Mouse (Mus musculus): ENCODE measurements around the gene Aldh2. TPM values are rescaled to one million over a fixed set of nuclear protein-coding genes. Genes with fewer than 3 reads are reported as not detected.
A peak's percentile ranks its signal among the peaks of the same experiment; 100 is the strongest.
"Not testable (repeated sequence)": the region's sequence is repeated elsewhere in the genome, so short reads cannot be mapped to it uniquely, and the experiment has no call there.

Gene Aldh2
- total and polyA plus RNA-seq, 2 experiments = 1,488 to 4,351 TPM

DNA sequence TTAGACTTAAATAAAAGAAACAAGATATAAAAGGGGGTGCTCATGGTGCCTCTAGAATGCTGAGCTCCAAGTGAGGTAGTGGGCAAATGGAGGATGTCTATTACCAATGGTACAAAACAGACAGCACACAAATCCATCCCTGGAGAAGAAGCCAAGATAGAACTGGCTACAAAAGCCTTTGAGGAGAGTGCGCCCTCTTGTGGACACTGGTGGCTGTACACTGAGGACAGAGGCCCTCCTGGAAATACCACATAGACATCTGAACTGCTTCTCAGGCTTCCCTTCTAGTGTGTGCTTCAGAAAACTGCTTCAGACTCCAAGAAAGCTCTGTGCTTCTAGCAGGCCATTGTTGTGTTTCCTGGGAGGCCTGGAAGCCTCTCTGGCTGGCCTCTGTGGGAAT lies 34.2 kb upstream of the Aldh2 start:
- no peak overlapping the region for H3K9ac ChIP-seq (ENCODE audit: low read depth, low read length)
- WGBS = 0% methylated on average over 1 of the region's 1 CpGs
- no peak overlapping the region for H3K4me3 ChIP-seq (ENCODE audit: insufficient read depth, low read depth, low read length)
- H3K36me3 ChIP-seq (ENCODE audit: control insufficient read depth, insufficient read depth, low read length) = peaks cover 2% of the 10 kb centered on the region; the same call in 1 of the 2 replicates
- no peak for TF ChIP-seq POLR2A (IDR thresholded peaks at IDR 0.05; ENCODE audit: extremely low read depth, insufficient read depth, low read length)
- peak; percentile 79 for TF ChIP-seq CTCF (IDR thresholded peaks at IDR 0.05; ENCODE audit: low read depth, low read length)
- no peaks in the 10 kb centered on the region for H3K4me1 ChIP-seq (ENCODE audit: control insufficient read depth, insufficient read depth, low read length)
- no peaks in the 10 kb centered on the region for H3K79me2 ChIP-seq (ENCODE audit: control insufficient read depth, insufficient read depth, low read length)
- peak; percentile 35 for DNase-seq (ENCODE audit: extremely low read depth, low read depth, low spot score)
- H3K27ac ChIP-seq (replicated peaks; ENCODE audit: insufficient read depth, low read depth, low read length) = no peak overlapping the region
- no peaks in the 10 kb centered on the region for H3K27me3 ChIP-seq (ENCODE audit: control insufficient read depth, insufficient read depth, low read length)

DNA sequence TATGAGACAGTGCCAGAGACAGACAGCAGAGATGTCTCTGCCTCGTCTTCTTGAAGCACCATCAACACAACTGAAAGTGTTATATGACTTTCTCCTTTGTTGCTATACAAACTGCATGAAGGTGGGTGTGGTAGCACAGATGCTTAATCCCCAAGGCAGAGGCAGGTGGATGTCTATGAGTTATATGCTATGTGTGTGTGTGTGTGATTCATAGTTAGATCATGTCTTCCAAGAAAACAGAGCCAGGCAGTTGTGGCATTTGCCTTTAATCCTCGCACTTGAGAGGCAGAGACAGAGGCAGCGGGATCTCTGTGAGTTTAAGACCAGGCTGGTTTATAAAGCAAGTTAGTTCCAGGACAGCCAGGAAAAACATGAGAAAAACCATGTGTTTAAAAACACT lies 29.6 kb upstream of the Aldh2 start:
- no peak for DNase-seq (ENCODE audit: extremely low read depth, low read depth, low spot score)
- no peaks in the 10 kb centered on the region for H3K27me3 ChIP-seq (ENCODE audit: control insufficient read depth, insufficient read depth, low read length)
- TF ChIP-seq POLR2A (IDR thresholded peaks at IDR 0.05; ENCODE audit: extremely low read depth, insufficient read depth, low read length) = no peak
- no peak overlapping the region for H3K9ac ChIP-seq (ENCODE audit: low read depth, low read length)
- no peak overlapping the region for H3K27ac ChIP-seq (replicated peaks; ENCODE audit: insufficient read depth, low read depth, low read length)
- H3K79me2 ChIP-seq (ENCODE audit: control insufficient read depth, insufficient read depth, low read length) = no peaks in the 10 kb centered on the region; the same call in 1 of the 2 replicates
- H3K36me3 ChIP-seq (ENCODE audit: control insufficient read depth, insufficient read depth, low read length) = no peaks in the 10 kb centered on the region
- 93% methylated on average over 3 of the region's 3 CpGs for WGBS
- H3K4me3 ChIP-seq (ENCODE audit: insufficient read depth, low read depth, low read length) = no peak overlapping the region
- no peaks in the 10 kb centered on the region for H3K4me1 ChIP-seq (ENCODE audit: control insufficient read depth, insufficient read depth, low read length)

DNA sequence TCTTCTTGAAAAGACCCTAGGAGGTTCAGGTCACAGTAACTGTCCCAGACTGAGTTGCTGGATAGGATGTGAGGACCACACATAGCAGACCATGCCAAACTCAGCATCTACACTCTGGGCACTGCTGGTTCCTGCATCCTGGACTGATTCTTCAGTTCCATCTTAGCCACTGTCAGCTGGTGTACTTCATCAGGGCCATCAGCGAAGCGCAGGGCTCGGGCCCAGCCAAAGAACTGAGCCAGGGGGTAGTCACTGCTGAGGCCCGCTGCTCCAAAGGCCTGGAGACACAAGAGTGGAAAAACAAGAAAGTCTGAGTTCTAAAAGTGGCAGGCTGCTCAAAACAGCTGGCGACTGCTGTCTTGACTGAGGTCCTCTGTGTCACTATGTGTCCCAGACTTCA lies 27.5 kb upstream of the Aldh2 start:
- WGBS = 97% methylated on average over 5 of the region's 5 CpGs
- no peak overlapping the region for H3K4me3 ChIP-seq (ENCODE audit: insufficient read depth, low read depth, low read length)

DNA sequence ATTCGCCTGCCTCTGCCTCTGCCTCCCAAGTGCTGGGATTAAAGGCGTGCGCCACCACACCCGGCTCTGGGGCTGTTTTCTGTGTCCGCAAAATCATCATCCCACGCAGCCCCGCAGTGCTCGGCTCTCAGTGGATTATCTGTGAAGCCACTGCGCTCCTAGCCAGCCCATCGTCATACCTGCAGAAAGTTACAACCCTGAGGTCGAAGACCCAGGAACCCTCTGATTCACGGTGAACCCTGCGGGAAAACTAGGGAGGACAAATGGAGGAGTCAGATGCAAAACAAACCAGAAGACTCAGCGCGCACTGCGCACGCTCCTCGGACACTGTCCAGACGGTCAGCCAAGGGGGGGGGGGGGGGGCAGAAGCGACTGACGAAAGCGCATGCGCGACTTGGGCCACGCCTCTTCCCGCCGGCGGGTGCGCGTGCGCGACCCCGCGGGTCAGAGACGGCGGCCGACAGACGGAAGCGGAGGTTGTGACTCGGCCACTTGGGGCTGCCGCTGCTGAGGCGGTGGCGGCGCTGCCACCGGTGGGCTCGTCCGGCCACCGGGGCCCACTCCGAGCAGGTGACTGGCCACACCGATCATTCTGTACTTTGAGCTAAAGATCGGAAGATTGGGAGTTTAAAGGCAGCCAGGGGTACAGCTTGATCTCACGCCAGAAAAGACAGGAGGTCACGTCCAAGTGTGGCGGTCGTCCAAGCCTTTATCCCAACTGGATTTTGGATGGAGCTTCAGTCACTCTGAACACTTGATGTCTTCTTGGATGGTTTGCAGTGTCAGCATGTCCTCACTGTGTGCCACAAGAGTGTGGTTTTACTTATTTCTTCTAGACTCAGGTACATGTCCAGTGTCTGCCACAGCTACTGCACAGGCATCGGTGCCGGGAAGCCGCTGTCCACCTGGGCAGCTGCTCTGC lies 25.2 kb upstream of the Aldh2 start, which contains the start of gene Acad12:
TSS of gene Acad12 (minus strand) at position 347 of the 922 bp plus-strand sequence.
- Histone ChIP-seq H3K27me3 (ENCODE audit: control insufficient read depth, insufficient read depth, low read length) (no peaks in the 10 kb centered on the region), H3K9ac (ENCODE audit: low read depth, low read length) (peak within 1 kb of the TSS; percentile 89), H3K36me3 (ENCODE audit: control insufficient read depth, insufficient read depth, low read length) (no peaks in the 10 kb centered on the region), H3K4me1 (ENCODE audit: control insufficient read depth, insufficient read depth, low read length) (no peaks in the 10 kb centered on the region), H3K79me2 (ENCODE audit: control insufficient read depth, insufficient read depth, low read length) (no peaks in the 10 kb centered on the region; the same call in 1 of the 2 replicates), H3K4me3 (ENCODE audit: insufficient read depth, low read depth, low read length) (peak within 1 kb of the TSS; percentile 79), H3K27ac (replicated peaks; ENCODE audit: insufficient read depth, low read depth, low read length) (peak within 1 kb of the TSS; percentile 90)
- TF ChIP-seq CTCF (IDR thresholded peaks at IDR 0.05; ENCODE audit: low read depth, low read length) (peak; percentile 14; the same call in 1 of the 2 replicates), POLR2A (IDR thresholded peaks at IDR 0.05; ENCODE audit: extremely low read depth, insufficient read depth, low read length) (peak; percentile 95)
- WGBS = under 1% methylated on average over 49 of the region's 58 CpGs
- peak; percentile 88 for DNase-seq (ENCODE audit: extremely low read depth, low read depth, low spot score)

More for the DNA sequence above, 27.5 kb upstream of the Aldh2 start:
- H3K79me2 ChIP-seq (ENCODE audit: control insufficient read depth, insufficient read depth, low read length) = no peaks in the 10 kb centered on the region; the same call in 1 of the 2 replicates
- H3K9ac ChIP-seq (ENCODE audit: low read depth, low read length) = no peak overlapping the region
- DNase-seq (ENCODE audit: extremely low read depth, low read depth, low spot score) = no peak
- no peaks in the 10 kb centered on the region for H3K36me3 ChIP-seq (ENCODE audit: control insufficient read depth, insufficient read depth, low read length)
- no peaks in the 10 kb centered on the region for H3K4me1 ChIP-seq (ENCODE audit: control insufficient read depth, insufficient read depth, low read length)
- H3K27me3 ChIP-seq (ENCODE audit: control insufficient read depth, insufficient read depth, low read length) = no peaks in the 10 kb centered on the region
- no peak for TF ChIP-seq CTCF (IDR thresholded peaks at IDR 0.05; ENCODE audit: low read depth, low read length)
- TF ChIP-seq POLR2A (IDR thresholded peaks at IDR 0.05; ENCODE audit: extremely low read depth, insufficient read depth, low read length) = no peak
- no peak overlapping the region for H3K27ac ChIP-seq (replicated peaks; ENCODE audit: insufficient read depth, low read depth, low read length)

DNA sequence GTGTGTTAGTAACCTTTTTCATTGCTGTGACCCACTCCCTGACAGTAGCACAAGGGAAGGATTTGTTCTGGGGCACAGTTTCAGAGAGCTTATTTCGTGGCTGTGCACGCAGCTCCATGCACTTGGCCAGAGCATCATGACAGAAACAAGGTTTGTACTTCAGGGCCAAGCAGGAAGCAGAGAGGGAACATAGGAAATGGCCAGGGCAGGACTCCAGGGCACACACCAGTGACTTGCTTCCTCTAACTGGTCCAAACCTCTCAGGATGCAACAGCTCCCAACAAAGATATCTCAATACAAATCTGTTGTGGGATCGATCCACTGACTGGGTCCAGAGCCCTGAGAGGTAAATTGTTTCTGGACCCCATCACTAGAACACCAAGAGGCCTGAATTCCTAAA lies 21.3 kb upstream of the Aldh2 start:
- H3K4me1 ChIP-seq (ENCODE audit: control insufficient read depth, insufficient read depth, low read length); H3K36me3 ChIP-seq (ENCODE audit: control insufficient read depth, insufficient read depth, low read length); H3K79me2 ChIP-seq (ENCODE audit: control insufficient read depth, insufficient read depth, low read length); H3K27ac ChIP-seq (replicated peaks; ENCODE audit: insufficient read depth, low read depth, low read length); H3K9ac ChIP-seq (ENCODE audit: low read depth, low read length); H3K4me3 ChIP-seq (ENCODE audit: insufficient read depth, low read depth, low read length); H3K27me3 ChIP-seq (ENCODE audit: control insufficient read depth, insufficient read depth, low read length); DNase-seq (ENCODE audit: extremely low read depth, low read depth, low spot score): not testable (repeated sequence)
- WGBS = 64% methylated on average over 3 of the region's 3 CpGs

DNA sequence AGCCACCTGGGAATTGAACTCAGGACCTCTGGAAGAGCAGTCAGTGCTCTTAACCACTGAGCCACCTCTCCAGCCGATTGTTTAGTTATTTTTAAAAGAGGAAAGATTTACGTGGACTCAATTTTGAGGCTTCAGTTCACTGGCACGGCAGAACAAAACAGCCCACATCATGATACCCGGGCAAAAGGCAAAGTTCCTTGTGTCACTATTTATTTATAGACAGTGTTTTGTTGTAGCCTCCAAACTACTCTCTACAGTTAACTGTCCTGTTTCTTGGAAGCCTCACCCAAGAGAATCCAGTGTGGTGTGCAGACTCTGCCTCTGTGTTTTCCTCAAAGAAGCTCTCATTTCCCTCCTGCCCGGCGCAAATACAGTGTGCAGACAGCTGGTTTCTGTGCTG lies 18.4 kb upstream of the Aldh2 start:
- Histone ChIP-seq H3K9ac (ENCODE audit: low read depth, low read length) (no peak overlapping the region), H3K36me3 (ENCODE audit: control insufficient read depth, insufficient read depth, low read length) (no peaks in the 10 kb centered on the region), H3K4me3 (ENCODE audit: insufficient read depth, low read depth, low read length) (no peak overlapping the region), H3K4me1 (ENCODE audit: control insufficient read depth, insufficient read depth, low read length) (peaks cover 4% of the 10 kb centered on the region), H3K79me2 (ENCODE audit: control insufficient read depth, insufficient read depth, low read length) (no peaks in the 10 kb centered on the region), H3K27ac (replicated peaks; ENCODE audit: insufficient read depth, low read depth, low read length) (peak overlapping the region; percentile 85), H3K27me3 (ENCODE audit: control insufficient read depth, insufficient read depth, low read length) (no peaks in the 10 kb centered on the region)
- WGBS = 37% methylated on average over 6 of the region's 6 CpGs
- DNase-seq (ENCODE audit: extremely low read depth, low read depth, low spot score) = peak; percentile 73
- TF ChIP-seq POLR2A (IDR thresholded peaks at IDR 0.05; ENCODE audit: extremely low read depth, insufficient read depth, low read length) (no peak), CTCF (IDR thresholded peaks at IDR 0.05; ENCODE audit: low read depth, low read length) (no peak)
